Mouse (Mus musculus): ENCODE data around the gene Dusp22. TPM values are rescaled to one million over a fixed set of nuclear protein-coding genes. Genes with fewer than 3 reads are reported as not detected.

Gene Dusp22
- polyA plus RNA-seq, 1 experiment from 2014 or later: 14.6 TPM

GRCm38 (mm10) chr13:30753441-30753840 lies 93.6 kb downstream of the Dusp22 start:
- DNase-seq (no peak), ATAC-seq (no peak)
- H3K9me3 ChIP-seq (ENCODE audit: low read length): no peaks in the 10 kb centered on the region
- H3K27ac ChIP-seq (ENCODE audit: low read depth): no peak overlapping the region
- peaks cover 28% of the 10 kb centered on the region for H3K27me3 ChIP-seq (ENCODE audit: insufficient read depth, low read length)
- H3K4me1 ChIP-seq (ENCODE audit: insufficient read depth): peaks cover 4% of the 10 kb centered on the region
- no peak overlapping the region for H3K4me2 ChIP-seq (ENCODE audit: low read depth, low read length)
- H3K36me3 ChIP-seq (replicated peaks; ENCODE audit: insufficient read depth, low read length): no peaks in the 10 kb centered on the region
- H3K4me3 ChIP-seq (ENCODE audit: low read depth, low read length): no peak overlapping the region
- no peak overlapping the region for H3K9ac ChIP-seq (replicated peaks)
- TF ChIP-seq CTCF (IDR thresholded peaks at IDR 0.05; ENCODE audit: low read depth) (no peak), EP300 (IDR thresholded peaks at IDR 0.05; ENCODE audit: low read depth) (no peak)
- WGBS (ENCODE audit: insufficient replicate concordance): 64% methylated on average over 3 of the region's 3 CpGs

GRCm38 (mm10) chr13:30754066-30754465 lies 94.3 kb downstream of the Dusp22 start:
- no peaks in the 10 kb centered on the region for H3K9me3 ChIP-seq (ENCODE audit: low read length)
- H3K27ac ChIP-seq (ENCODE audit: low read depth): no peak overlapping the region
- no peaks in the 10 kb centered on the region for H3K36me3 ChIP-seq (replicated peaks; ENCODE audit: insufficient read depth, low read length)
- no peak overlapping the region for H3K4me2 ChIP-seq (ENCODE audit: low read depth, low read length)
- H3K4me3 ChIP-seq (ENCODE audit: low read depth, low read length): no peak overlapping the region
- H3K9ac ChIP-seq (replicated peaks): no peak overlapping the region
- no peak for DNase-seq
- ATAC-seq: no peak
- WGBS (ENCODE audit: insufficient replicate concordance): 71% methylated on average over 4 of the region's 4 CpGs
- peaks cover 22% of the 10 kb centered on the region for H3K27me3 ChIP-seq (ENCODE audit: insufficient read depth, low read length)
- no peaks in the 10 kb centered on the region; the same call in 1 of the 2 replicates for H3K4me1 ChIP-seq (ENCODE audit: insufficient read depth)
- TF ChIP-seq EP300 (IDR thresholded peaks at IDR 0.05; ENCODE audit: low read depth) (no peak), CTCF (IDR thresholded peaks at IDR 0.05; ENCODE audit: low read depth) (no peak)

- Histone ChIP-seq H3K4me1 (ENCODE audit: insufficient read depth) (no peaks in the 10 kb centered on the region), H3K27ac (ENCODE audit: low read depth) (no peak overlapping the region), H3K9ac (replicated peaks) (no peak overlapping the region), H3K4me2 (ENCODE audit: low read depth, low read length) (no peak overlapping the region), H3K9me3 (ENCODE audit: low read length) (no peaks in the 10 kb centered on the region), H3K36me3 (replicated peaks; ENCODE audit: insufficient read depth, low read length) (no peaks in the 10 kb centered on the region), H3K4me3 (ENCODE audit: low read depth, low read length) (no peak overlapping the region), H3K27me3 (ENCODE audit: insufficient read depth, low read length) (peaks cover 13% of the 10 kb centered on the region)
- no peak for ATAC-seq
- DNase-seq: no peak
- WGBS (ENCODE audit: insufficient replicate concordance): 74% methylated on average over 10 of the region's 10 CpGs
- TF ChIP-seq EP300 (IDR thresholded peaks at IDR 0.05; ENCODE audit: low read depth) (no peak), CTCF (IDR thresholded peaks at IDR 0.05; ENCODE audit: low read depth) (no peak)
These were observed 95.2 kb downstream of the Dusp22 start for GRCm38 (mm10) chr13:30754825-30755476.

GRCm38 (mm10) chr13:30755577-30755976 lies 95.8 kb downstream of the Dusp22 start:
- Histone ChIP-seq H3K4me1 (ENCODE audit: insufficient read depth) (no peaks in the 10 kb centered on the region), H3K36me3 (replicated peaks; ENCODE audit: insufficient read depth, low read length) (no peaks in the 10 kb centered on the region), H3K9ac (replicated peaks) (no peak overlapping the region), H3K9me3 (ENCODE audit: low read length) (no peaks in the 10 kb centered on the region), H3K4me3 (ENCODE audit: low read depth, low read length) (no peak overlapping the region), H3K27me3 (ENCODE audit: insufficient read depth, low read length) (peaks cover 7% of the 10 kb centered on the region; the same call in 1 of the 2 replicates), H3K27ac (ENCODE audit: low read depth) (no peak overlapping the region), H3K4me2 (ENCODE audit: low read depth, low read length) (no peak overlapping the region)
- ATAC-seq: no peak
- TF ChIP-seq CTCF (IDR thresholded peaks at IDR 0.05; ENCODE audit: low read depth) (no peak), EP300 (IDR thresholded peaks at IDR 0.05; ENCODE audit: low read depth) (no peak)
- WGBS (ENCODE audit: insufficient replicate concordance): 52% methylated on average over 3 of the region's 3 CpGs
- no peak for DNase-seq

- Histone ChIP-seq H3K4me3 (ENCODE audit: low read depth, low read length) (no peak overlapping the region), H3K4me1 (ENCODE audit: insufficient read depth) (no peaks in the 10 kb centered on the region), H3K27ac (ENCODE audit: low read depth) (no peak overlapping the region), H3K27me3 (ENCODE audit: insufficient read depth, low read length) (peaks cover 4% of the 10 kb centered on the region; the same call in 1 of the 2 replicates), H3K36me3 (replicated peaks; ENCODE audit: insufficient read depth, low read length) (no peaks in the 10 kb centered on the region), H3K9ac (replicated peaks) (no peak overlapping the region), H3K9me3 (ENCODE audit: low read length) (no peaks in the 10 kb centered on the region), H3K4me2 (ENCODE audit: low read depth, low read length) (no peak overlapping the region)
- TF ChIP-seq CTCF (IDR thresholded peaks at IDR 0.05; ENCODE audit: low read depth) (no peak), EP300 (IDR thresholded peaks at IDR 0.05; ENCODE audit: low read depth) (no peak)
- 67% methylated on average over 9 of the region's 9 CpGs for WGBS (ENCODE audit: insufficient replicate concordance)
- DNase-seq (no peak), ATAC-seq (no peak)
These were observed 96.3 kb downstream of the Dusp22 start for GRCm38 (mm10) chr13:30755998-30756639.

- H3K27me3 ChIP-seq (ENCODE audit: insufficient read depth, low read length): no peaks in the 10 kb centered on the region
- no peak for DNase-seq
- no peaks in the 10 kb centered on the region for H3K9me3 ChIP-seq (ENCODE audit: low read length)
- H3K36me3 ChIP-seq (replicated peaks; ENCODE audit: insufficient read depth, low read length): no peaks in the 10 kb centered on the region
- no peak overlapping the region for H3K27ac ChIP-seq (ENCODE audit: low read depth)
- H3K4me1 ChIP-seq (ENCODE audit: insufficient read depth): no peaks in the 10 kb centered on the region
- no peak overlapping the region for H3K4me2 ChIP-seq (ENCODE audit: low read depth, low read length)
- TF ChIP-seq EP300 (IDR thresholded peaks at IDR 0.05; ENCODE audit: low read depth): no peak
- no peak for TF ChIP-seq CTCF (IDR thresholded peaks at IDR 0.05; ENCODE audit: low read depth)
- no peak overlapping the region for H3K9ac ChIP-seq (replicated peaks)
- 75% methylated on average over 14 of the region's 14 CpGs for WGBS (ENCODE audit: insufficient replicate concordance)
- no peak overlapping the region for H3K4me3 ChIP-seq (ENCODE audit: low read depth, low read length)
- ATAC-seq: no peak
These were observed 97.6 kb downstream of the Dusp22 start for GRCm38 (mm10) chr13:30757264-30757900.
